Mouse (Mus musculus) stomach, postnatal 0 days (tissue): ENCODE results near the gene Pitx1.

ENCODE experiments used
- CTCF ChIP-seq: IDR thresholded peaks from 2 replicates; pipeline ENCODE4 v1.5.1; 2016; ENCODE audit warnings: antibody characterized with exemption, low read depth, mild to moderate bottlenecking, moderate library complexity
- EP300 ChIP-seq: optimal IDR thresholded peaks from 2 replicates; pipeline ENCODE3; 2016; ENCODE audit warnings: antibody characterized with exemption

DNA sequence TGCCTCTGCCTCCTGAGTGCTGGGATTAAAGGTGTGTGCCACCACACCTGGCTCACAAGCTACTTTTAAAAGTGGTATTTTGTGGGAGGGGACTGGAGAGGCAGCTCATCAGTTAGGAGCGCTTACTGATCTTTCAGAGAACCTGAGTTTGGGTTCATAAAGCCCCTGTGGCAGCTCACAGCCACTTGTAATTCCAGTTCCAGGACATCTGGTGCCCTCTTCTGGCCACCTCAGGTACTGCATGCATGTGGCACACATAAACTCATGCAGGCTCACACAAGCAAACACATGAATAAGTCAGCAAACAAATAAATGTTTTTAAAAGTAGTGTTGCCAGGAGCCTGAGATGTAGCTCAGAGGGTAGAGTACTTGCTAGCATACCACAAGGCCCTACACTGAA is 7.7 kb upstream of the Pitx1 start:
- TF ChIP-seq EP300 (no peak), CTCF (peak; percentile 66)
